ENCODE assay signal across 8 mouse cellular contexts in the genomic region with DNA sequence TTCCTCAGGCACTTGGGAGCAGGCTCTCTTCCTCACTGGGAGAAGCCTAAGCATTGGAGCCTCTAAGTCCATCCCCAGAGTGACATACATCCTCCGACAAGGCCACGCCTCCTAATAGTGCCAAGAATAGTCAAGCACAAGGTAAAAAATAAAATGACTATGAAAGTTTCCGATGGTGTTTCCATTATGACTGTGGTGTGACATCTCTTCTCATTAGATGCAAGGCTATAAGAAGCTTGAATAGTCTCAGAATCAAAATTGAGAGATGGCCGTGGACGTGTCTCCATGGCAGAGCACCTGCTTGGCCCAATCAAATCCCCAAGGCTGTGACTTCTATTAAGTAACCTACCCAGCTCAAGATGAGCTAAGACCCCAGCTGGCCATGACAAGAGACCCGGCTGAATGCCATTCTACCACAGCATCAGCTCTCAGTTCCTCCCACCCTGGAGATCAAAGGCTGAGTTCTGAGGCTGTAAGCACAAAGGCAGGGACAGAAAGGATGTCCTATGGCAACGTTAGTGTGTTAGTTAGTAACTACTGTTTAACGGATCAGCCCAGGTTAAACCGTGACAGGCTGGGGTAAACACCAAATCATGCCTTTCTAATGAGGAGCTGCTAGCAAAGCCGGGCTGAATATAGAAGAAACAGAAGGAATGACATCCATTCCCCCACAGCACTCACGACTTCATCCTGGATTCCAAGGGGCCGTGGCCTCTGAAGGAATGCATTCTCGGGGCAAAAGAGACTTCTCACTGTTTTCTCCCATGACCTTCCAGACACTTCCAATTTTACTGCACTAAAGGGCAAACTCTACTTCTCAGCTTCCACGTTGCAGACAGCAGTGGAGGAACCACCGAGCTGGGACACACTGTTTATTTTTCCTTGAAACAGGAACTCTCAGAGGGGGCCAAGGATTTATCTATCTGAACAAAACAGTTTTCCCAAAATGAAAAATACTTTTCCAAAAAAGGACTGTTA.
A peak's percentile ranks its signal among the peaks of the same experiment; 100 is the strongest.
DNase-seq lines count a peak whose midpoint lies in the region; ATAC-seq and TF ChIP-seq lines count a peak whose summit lies in the region.
"Had no signal": no experiment of that assay in that cellular context is flagged by ENCODE, and none has a peak within 500 bp of the region (broad histone marks: within the 10 kb centered on the region; RNA-seq: fewer than 3 reads in every experiment).

No protein-coding gene starts in this region.

- no peak overlapping the region for H3K9ac ChIP-seq in midbrain, embryonic 14.5 days (replicated peaks; ENCODE audit: low read length)
- H3K9ac ChIP-seq in midbrain, postnatal 0 days (replicated peaks; ENCODE audit: low read length, poor library complexity, severe bottlenecking) = no peak overlapping the region
- no peak overlapping the region for H3K9ac ChIP-seq in stomach, embryonic 16.5 days (ENCODE audit: low read length)
- H3K9ac ChIP-seq: hindbrain, embryonic 15.5 days had no signal

- no peak for TF ChIP-seq CTCF in midbrain, postnatal 0 days (IDR thresholded peaks at IDR 0.05)

- DNase-seq in midbrain, embryonic 14.5 days = peak; percentile 13
- no peak for DNase-seq in midbrain, postnatal 0 days (ENCODE audit: low spot score)
- DNase-seq in embryonic facial prominence, embryonic 10.5 days (ENCODE audit: low spot score) = no peak
- peak; percentile 44 for DNase-seq in kidney, postnatal 10 days
- DNase-seq in spleen, adult 12 weeks (ENCODE audit: low spot score) = no peak
- DNase-seq in frontal cortex, postnatal 10 days (ENCODE audit: low spot score in 2 of 2) = no peak

- no peaks in the 10 kb centered on the region for H3K9me3 ChIP-seq in midbrain, embryonic 14.5 days (ENCODE audit: control insufficient read depth, low read length)
- H3K9me3 ChIP-seq in midbrain, postnatal 0 days (ENCODE audit: low read length) = no peaks in the 10 kb centered on the region
- H3K9me3 ChIP-seq in embryonic facial prominence, embryonic 10.5 days = no peaks in the 10 kb centered on the region
- no peaks in the 10 kb centered on the region for H3K9me3 ChIP-seq in stomach, embryonic 16.5 days (replicated peaks; ENCODE audit: control insufficient read depth, low read length)
- H3K9me3 ChIP-seq: hindbrain, embryonic 15.5 days had no signal

- H3K27me3 ChIP-seq in midbrain, embryonic 14.5 days (ENCODE audit: control insufficient read depth, insufficient read depth, low read length) = no peaks in the 10 kb centered on the region
- no peaks in the 10 kb centered on the region for H3K27me3 ChIP-seq in midbrain, postnatal 0 days (ENCODE audit: insufficient read depth, low read length)
- H3K27me3 ChIP-seq in embryonic facial prominence, embryonic 10.5 days (replicated peaks; ENCODE audit: low read depth, poor library complexity, severe bottlenecking) = no peaks in the 10 kb centered on the region
- no peaks in the 10 kb centered on the region for H3K27me3 ChIP-seq in stomach, embryonic 16.5 days (ENCODE audit: control insufficient read depth, insufficient read depth, low read length)
- H3K27me3 ChIP-seq: hindbrain, embryonic 15.5 days had no signal

- no peak overlapping the region for H3K4me2 ChIP-seq in midbrain, embryonic 14.5 days (ENCODE audit: low read length)
- H3K4me2 ChIP-seq in midbrain, postnatal 0 days (ENCODE audit: low read depth, low read length, poor library complexity, severe bottlenecking) = no peak overlapping the region
- H3K4me2 ChIP-seq in stomach, embryonic 16.5 days (ENCODE audit: low read depth, low read length) = peak overlapping the region; percentile 4
- H3K4me2 ChIP-seq: hindbrain, embryonic 15.5 days had no signal

- H3K4me3 ChIP-seq in midbrain, embryonic 14.5 days (replicated peaks; ENCODE audit: low read depth, low read length) = no peak overlapping the region
- no peak overlapping the region for H3K4me3 ChIP-seq in midbrain, postnatal 0 days (ENCODE audit: low read depth, low read length)
- H3K4me3 ChIP-seq in embryonic facial prominence, embryonic 10.5 days = no peak overlapping the region
- no peak overlapping the region for H3K4me3 ChIP-seq in stomach, embryonic 16.5 days (replicated peaks; ENCODE audit: low read length)
- H3K4me3 ChIP-seq: hindbrain, embryonic 15.5 days had no signal

- H3K27ac ChIP-seq in midbrain, embryonic 14.5 days (replicated peaks; ENCODE audit: low read depth, low read length) = no peak overlapping the region
- H3K27ac ChIP-seq in midbrain, postnatal 0 days (ENCODE audit: low read depth, low read length) = no peak overlapping the region
- peak overlapping the region; percentile 5 for H3K27ac ChIP-seq in embryonic facial prominence, embryonic 10.5 days (replicated peaks)
- peak overlapping the region; percentile 57 for H3K27ac ChIP-seq in stomach, embryonic 16.5 days (ENCODE audit: low read length)
- H3K27ac ChIP-seq: hindbrain, embryonic 15.5 days had no signal

- ATAC-seq in midbrain, embryonic 14.5 days (ENCODE audit: low FRiP score, low TSS enrichment) = no peak
- ATAC-seq in midbrain, postnatal 0 days (ENCODE audit: low FRiP score) = no peak
- no peak for ATAC-seq in stomach, embryonic 16.5 days (ENCODE audit: insufficient read depth, low FRiP score)

- H3K36me3 ChIP-seq in midbrain, embryonic 14.5 days (ENCODE audit: control insufficient read depth, insufficient read depth, low read length) = no peaks in the 10 kb centered on the region
- H3K36me3 ChIP-seq in midbrain, postnatal 0 days (ENCODE audit: insufficient read depth, low read length) = no peaks in the 10 kb centered on the region
- H3K36me3 ChIP-seq in embryonic facial prominence, embryonic 10.5 days (replicated peaks) = no peaks in the 10 kb centered on the region; the same call in 1 of the 2 replicates
- no peaks in the 10 kb centered on the region for H3K36me3 ChIP-seq in stomach, embryonic 16.5 days (ENCODE audit: control insufficient read depth, insufficient read depth, low read length)
- H3K36me3 ChIP-seq: hindbrain, embryonic 15.5 days had no signal

- WGBS in midbrain, embryonic 14.5 days = 27% methylated on average over 15 of the region's 15 CpGs
- WGBS in midbrain, postnatal 0 days = 31% methylated on average over 15 of the region's 15 CpGs
- 38% methylated on average over 15 of the region's 15 CpGs for WGBS in embryonic facial prominence, embryonic 10.5 days
- 37% methylated on average over 15 of the region's 15 CpGs for WGBS in stomach, embryonic 16.5 days

- H3K4me1 ChIP-seq in midbrain, embryonic 14.5 days (ENCODE audit: control insufficient read depth, insufficient read depth, low read length) = 0 out of 2 replicates have a peak, but pooled peaks cover 6% of the 10 kb centered on the region
- no peaks in the 10 kb centered on the region for H3K4me1 ChIP-seq in midbrain, postnatal 0 days (ENCODE audit: insufficient read depth, low read length)
- peaks cover 53% of the 10 kb centered on the region for H3K4me1 ChIP-seq in embryonic facial prominence, embryonic 10.5 days
- peaks cover 51% of the 10 kb centered on the region for H3K4me1 ChIP-seq in stomach, embryonic 16.5 days (ENCODE audit: control insufficient read depth, insufficient read depth, low read length)

Comparison
In these comparisons a context has a peak if more than half of its experiments do, and no peak if none do; other contexts are left out.
1. DNase-seq: peak in midbrain, embryonic 14.5 days (single experiment) and kidney, postnatal 10 days (single experiment); none in midbrain, postnatal 0 days (single experiment), embryonic facial prominence, embryonic 10.5 days (single experiment), spleen, adult 12 weeks (single experiment) and frontal cortex, postnatal 10 days (0 of 2).
2. H3K27ac ChIP-seq: peak in embryonic facial prominence, embryonic 10.5 days (single experiment) and stomach, embryonic 16.5 days (single experiment); none in midbrain, embryonic 14.5 days (single experiment) and midbrain, postnatal 0 days (single experiment).